Mouse (Mus musculus): Measurements from ENCODE around the gene Pygl.

The Pygl gene

DNA sequence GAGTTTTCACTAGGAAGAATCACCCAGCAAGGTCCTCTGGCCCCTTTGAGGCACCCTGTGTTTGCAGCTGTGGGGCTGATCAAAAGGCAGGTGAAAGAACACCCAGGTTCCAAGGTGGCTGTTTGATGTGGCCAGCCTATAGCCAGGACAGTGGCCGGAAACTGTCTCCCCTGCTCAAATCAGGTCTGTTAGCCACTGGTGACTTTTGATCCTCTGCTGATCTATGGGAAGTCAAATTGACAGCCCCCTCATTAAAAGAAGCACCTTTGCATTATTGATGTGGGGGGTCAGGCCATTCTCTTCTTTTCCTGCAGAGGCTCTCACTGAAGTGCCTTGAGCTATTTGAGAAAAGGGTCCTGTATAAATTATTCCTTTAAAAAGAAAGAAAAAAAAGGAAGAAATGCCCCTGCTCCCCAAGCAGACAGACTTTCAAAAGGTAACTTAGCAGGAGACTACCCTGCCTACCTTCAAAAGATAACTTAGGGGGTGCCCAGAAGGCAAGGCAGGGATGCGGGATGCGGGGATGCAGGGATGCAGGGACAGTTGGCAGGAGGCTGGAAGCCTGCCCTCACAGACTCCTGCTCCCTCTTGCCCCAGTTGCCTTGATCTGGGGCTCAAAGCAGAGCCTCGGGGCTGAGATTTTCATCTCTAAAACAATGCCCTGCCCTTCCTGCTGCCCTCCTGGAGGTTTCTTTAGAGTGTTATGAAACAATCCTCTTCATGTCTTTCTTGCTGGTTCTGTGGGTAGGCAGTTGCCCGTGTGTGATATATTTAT lies 73.8 kb downstream of the Pygl start:
- CTCF ChIA-PET, result no interaction called here

DNA sequence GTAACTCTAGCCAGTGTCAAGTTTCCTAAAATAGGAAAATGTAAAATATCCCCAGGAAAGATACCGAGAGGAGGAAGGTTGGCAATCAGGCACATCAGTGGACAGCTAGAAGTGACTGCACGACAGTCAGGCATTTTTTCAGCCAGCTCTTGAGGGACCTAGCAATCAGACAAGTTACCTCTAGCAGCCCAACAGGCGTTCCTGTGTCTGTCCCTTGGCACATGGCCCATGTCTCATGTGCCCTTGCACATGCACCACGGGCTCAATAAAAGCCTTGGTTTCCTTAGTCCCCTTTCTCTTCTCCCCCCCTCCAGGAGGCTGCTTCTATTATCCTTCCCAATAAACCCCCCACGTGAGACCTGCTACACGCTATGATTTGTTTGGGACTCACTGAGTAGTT lies 75.1 kb downstream of the Pygl start:
- CTCF ChIA-PET, result interaction anchor here (0.6 kb wide), 1 partner anchor 271 kb away, joined by 3 read pairs; no protein-coding TSS in a partner anchor

DNA sequence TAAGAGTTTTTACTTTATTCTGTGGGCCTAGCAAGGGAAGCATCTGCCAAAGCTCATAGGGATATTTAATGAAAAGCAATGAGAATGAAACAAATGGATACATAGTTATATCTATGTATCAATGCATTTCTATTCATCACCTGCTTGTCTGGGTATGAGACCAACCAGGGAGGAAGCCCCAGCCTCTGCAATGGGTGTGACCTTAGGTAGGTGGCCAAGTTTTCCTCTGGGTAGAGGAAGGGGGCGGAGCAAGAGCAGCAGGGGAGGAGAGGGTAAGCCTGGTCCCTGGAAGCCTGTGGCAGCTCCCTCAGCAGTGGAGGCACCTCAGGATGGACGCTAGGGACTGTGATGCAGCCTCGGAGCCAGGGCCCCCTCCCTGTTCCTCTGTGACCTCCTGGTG lies 77.4 kb downstream of the Pygl start, which contains the start of gene Abhd12b:
Abhd12b (plus strand) TSS at position 301 of the 400 bp plus-strand sequence.
- CTCF ChIA-PET, result no interaction called here

DNA sequence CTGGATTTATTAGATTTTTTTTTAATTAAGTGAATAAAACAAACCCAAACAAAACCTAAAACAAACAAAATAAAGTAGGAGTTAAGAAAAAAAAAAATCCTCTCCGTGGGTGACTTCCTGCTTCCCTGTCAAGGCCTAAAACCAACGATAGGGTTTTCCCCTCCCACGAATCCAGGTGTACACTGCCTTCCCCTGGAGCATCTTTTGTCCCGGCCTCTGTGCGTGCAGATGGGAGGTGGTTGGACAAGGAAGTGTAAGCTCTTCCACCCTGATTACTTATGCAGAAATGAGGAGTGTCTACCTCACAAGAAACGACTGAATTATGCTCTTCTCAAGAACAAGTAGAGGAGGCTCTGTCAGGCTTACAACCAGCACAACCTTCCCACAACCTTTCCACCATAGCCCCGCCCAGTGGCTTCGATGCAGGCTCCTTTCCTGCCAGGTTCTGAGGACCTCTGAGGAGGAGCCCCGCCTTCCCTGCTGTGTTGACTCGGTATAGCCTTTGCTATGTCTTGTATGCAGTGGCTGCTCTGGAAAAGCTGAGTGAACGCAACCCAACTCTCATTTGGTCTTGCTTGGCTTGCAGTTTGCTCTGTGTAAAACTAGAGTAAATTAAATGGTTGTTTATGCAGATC lies 82.5 kb downstream of the Pygl start:
- CTCF ChIA-PET, result no interaction called here

DNA sequence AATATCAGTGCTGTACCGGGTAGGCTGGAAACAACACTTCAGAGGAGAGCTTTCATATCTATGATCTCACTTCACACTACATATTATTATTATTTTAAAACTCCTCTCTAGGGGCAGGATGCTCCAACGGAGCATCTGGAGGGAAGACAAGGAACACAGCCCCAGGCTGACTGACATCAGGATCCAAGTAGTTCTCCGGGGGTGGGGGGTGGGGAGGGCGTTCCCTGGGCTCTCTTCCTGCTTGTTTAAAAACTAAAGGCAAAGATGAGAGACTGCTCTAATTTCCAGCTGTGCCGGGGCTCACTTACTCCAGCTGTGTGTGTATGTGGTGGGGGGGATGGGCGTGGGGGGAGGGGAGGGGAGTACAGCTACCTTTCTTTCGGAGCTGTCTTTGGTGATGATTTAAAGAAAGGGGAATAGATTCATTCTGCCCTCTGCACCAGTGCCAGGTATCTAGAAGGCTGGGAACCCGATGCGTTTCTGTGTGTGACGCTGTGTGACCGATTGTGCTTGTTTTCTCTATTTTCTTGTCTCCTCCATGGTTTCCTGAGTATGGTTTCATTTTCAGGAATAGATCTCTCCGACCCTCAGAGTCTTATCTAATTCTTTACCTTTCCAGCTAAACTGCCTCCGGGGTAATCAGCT lies 83.2 kb downstream of the Pygl start:
- CTCF ChIA-PET, result no interaction called here

DNA sequence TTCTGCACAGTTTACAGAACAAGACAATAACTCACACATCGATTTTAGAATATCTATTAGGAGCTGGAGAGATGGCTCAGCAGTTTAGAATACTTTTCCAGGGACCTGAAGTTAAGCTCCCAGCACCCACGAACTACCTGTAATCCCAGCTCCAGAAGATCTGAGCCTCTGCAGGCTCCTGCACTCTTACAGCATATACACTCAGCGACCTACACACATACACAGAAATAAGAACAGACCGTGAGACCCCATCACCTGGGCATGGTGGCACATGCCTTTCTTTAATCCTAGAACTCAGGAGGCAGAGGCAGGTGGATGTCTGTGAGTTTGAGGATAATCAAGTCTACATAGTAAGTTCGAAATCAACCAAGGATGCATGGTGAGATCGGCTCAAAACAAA lies 85.7 kb downstream of the Pygl start:
- CTCF ChIA-PET, result interaction anchor here (0.6 to 0.9 kb wide), 2 partner anchors 81 to 224 kb away, joined by 4 to 5 read pairs; no protein-coding TSS in a partner anchor

DNA sequence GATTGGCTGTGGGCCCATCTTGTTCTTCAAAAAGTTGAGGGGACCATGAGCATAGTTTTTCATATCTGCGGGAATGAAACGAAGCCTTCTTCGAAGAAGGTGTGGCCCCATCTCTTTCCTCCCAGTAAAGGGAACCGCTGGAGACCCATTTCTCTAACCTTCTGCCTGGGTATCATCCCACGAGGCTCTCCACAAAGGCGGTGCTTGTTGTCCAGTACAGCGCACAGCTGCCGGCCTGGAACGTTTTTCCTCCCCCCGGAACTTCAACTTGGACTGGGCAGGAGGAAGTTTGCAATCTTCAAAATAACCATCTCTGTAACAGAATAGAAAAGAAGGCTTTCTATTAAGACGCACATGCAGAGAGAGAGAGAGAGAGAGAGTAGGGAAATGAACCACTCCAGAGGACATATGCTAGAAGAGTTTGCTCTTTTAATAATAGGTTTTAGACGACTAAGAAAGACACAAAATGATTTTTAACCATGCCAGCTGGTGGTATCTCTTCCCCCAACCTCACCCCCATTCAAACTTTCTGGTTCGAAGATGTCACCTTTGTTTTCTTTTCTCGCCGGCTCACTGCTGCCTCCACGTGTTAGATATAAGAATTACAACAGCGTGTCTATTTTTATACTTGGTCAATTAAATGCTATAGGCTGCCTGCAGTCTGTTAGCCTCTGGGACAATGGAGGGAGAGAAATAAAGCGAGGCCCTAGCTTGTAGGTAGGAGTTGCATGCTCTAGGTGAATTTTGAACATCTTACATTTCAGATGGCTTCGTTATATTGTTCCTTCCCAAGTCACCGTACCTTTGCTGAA lies 86.4 kb downstream of the Pygl start:
- CTCF ChIA-PET, result interaction anchor here (0.7 to 0.9 kb wide), 3 partner anchors 56 to 239 kb away, joined by 3 to 5 read pairs (median 3); no protein-coding TSS in a partner anchor

DNA sequence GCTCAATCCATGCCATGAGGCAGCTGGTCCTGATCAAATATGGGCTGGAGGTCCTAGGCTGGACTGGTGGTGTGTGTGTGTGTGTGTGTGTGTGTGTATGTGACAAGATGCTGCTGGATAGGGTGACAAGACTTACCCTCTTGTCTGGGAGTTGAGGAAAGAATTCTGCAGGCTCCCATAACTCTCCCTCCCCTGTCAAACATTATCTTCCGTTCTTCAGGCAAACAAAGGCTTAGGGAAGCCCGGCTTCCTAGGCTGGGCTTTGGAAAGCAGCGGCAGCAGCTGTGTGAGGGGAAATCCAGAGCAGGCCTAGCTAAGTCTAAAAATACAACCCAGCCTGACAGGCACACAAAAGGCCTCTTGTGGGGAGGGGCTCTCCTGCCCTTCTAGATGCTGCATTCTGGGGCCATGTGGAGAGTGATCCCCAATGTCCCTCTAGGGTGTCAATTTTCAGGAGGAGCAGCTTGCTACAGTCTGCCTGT lies 87.1 kb downstream of the Pygl start:
- CTCF ChIA-PET, result interaction anchor here (0.7 kb wide), 1 partner anchor 240 kb away, joined by 3 read pairs; no protein-coding TSS in a partner anchor

DNA sequence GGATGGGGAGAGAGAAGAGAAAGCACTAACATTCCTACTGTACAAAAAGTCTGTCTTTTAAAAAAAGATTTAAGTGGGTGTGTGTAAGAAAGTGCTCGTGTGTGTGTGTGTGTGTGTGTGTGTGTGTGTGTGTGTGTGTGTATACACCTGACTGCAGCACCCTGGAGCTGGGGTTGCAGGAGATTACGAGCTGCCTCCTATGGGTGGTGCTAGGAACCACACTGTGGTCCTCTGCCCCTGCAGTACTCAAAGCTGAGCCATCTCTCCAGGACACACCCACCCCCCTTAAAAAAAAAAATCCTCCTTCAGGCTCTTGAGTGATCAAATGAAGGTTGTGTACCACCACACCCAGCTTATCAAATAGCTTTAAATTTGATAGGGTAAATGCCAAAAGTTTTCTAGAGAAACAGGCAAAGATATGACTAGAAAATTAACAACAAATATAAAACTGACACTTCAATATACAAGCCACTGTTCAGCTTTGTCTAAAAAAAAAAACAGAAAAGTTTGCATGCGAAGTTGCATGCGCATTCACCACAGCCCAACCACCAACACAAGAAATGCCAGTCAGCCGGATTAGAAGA lies 90.2 kb downstream of the Pygl start:
- CTCF ChIA-PET, result interaction anchor here (0.5 to 0.9 kb wide), 2 partner anchors 10 to 57 kb away, joined by 3 to 4 read pairs; no protein-coding TSS in a partner anchor

Measured in spleen, embryonic (tissue).